Mouse (Mus musculus) CD8-positive naive resting alpha-beta T cell, adult 2 months (primary cell): ENCODE measurements around the gene Chmp2a.

Source experiments
- DNase-seq, 2 experiments: peaks; one replicate each; pipeline ENCODE4 v3.0.0; 2022; ENCODE audit warnings: low read depth in 2 of 2, low spot score in 2 of 2

Chmp2a gene

DNA sequence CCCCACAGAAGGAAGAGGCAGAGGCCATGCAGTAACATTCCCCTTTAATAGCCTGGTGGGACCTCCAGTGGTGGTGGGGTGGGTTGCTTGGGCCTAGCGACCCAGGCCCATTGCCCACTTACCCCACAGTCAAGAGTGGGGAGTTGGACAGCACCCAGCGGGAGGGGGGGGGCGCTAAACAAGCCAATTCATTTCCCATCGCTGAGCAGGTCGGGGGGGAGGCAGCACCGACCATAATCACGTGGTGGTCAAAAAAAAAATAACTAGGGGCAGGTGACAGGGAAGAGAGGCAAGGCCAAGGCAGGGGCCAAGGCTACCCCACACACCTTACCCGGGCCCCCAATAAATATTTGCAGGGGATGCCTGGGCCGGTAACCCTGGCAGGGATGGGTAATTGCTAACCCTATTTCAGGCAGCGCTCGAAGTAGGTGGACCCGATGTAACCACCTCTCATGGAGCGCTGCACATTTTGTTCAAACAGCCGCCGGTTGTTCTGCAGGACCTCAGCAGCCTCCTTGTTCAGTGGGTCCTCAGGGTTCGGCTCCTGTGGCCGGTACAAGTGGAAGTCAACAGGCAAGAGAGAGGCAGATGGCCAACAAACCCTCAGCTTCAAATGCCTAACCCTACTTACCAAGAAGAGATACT lies 726 bp upstream of the Chmp2a start:
- no peak for DNase-seq

DNA sequence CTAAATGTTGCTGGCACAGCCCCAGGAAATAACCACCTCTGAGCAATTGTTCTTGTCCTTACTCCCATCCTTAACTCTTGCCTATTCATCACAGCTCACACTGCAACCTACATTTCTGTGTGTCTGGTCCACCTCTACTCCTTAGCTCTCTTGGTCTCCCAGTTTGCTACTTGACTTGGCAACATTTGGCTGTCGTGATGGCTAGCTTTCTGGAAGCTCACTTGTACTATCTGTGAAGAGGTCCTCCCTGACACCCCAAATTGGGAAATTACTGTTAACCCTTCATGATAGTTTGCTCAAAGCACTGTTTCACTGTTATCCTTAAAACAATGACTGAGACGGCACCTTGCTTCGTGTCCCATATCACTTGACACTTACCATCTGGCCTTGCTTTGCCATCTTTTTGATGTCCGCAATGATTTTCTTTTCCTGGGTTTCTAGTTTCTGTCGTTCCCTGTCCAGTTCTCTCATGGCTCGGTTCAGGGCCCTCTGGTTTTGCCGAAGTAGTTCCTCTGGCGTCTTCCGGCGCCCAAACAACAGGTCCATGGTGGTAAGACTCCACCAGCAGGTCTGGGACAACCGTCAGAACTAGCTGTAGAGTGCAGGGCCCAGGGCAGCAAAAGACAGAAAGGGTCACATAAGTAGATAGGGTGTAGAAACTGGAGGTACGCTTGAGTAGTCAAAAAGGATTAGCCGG lies 1.0 kb downstream of the Chmp2a start:
- DNase-seq: no peak

DNA sequence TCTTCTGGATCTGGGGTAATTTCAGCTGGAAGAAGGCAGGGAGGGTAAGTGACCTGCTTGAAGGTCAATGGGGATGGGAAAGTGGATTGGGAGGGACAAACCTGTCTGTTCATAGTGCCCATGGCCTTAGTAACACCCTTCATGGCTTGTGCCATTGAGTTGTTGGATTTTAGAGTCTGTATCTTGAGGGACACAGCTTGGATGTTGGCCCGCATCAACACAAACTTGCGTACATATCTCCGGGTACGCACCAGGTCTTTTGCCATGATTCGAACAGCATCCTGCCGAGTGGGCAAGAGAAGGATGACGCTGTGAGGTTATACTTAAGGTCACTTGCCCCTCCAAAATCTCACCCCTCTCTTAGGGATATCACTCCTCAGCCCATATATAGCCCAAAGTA lies 2.1 kb downstream of the Chmp2a start:
- no peak for DNase-seq

DNA sequence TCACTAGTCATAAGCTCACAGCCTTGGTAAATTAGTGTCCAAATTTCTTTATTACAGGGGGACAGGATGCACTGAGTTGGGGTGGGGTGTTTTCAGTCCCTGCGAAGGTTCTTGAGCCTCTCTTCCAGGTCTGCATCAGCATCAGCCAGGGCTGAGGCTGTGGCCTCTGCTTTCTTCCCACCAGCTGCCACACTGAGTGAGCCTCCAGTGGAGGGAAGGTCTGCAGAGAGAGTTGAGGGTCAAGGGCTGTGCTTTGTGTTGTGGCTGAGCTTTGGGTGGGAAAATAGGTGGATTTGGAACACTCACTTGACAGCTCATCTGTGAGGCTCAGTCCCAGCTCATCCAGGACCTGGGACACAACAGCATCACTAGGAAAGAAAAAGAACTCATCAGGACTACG lies 2.6 kb downstream of the Chmp2a start:
- DNase-seq: no peak

DNA sequence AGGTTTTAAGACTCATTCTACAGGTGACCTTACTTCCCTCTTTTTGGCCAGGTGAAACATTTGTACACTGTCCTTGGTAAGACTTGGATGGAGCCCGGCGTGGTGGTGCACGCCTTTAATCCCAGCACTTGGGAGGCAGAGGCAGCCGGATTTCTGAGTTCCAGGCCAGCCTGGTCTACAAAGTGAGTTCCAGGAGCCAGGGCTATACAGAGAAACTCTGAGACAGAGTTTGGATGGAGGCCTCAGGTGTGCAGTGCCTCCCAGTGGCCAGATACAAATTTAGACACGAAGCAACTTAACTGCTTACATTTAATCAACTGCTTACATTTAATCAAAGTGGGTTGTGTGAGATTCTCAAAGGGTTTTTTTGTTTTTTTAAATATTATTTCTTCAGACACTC lies 3.5 kb downstream of the Chmp2a start:
- DNase-seq: no peak

DNA sequence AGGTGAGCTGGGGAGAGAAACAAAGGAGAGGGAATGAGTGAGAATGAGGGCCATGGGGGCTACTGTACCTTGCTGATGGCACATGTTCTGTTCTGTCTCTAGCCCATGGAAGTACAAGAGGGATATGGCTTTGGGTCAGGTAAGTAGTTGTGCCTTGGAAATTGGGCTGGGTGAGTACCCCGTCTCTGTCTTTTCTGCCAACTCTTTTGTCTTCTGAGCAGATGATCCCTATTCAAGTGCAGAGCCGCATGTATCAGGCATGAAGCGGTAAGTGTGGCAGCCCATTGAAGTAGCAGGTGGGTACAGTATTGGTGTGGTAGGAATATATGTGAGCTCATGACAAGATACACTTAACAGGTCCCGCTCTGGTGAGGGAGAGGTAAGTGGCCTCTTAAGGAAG lies 5.6 kb downstream of the Chmp2a start:
- no peak for DNase-seq

DNA sequence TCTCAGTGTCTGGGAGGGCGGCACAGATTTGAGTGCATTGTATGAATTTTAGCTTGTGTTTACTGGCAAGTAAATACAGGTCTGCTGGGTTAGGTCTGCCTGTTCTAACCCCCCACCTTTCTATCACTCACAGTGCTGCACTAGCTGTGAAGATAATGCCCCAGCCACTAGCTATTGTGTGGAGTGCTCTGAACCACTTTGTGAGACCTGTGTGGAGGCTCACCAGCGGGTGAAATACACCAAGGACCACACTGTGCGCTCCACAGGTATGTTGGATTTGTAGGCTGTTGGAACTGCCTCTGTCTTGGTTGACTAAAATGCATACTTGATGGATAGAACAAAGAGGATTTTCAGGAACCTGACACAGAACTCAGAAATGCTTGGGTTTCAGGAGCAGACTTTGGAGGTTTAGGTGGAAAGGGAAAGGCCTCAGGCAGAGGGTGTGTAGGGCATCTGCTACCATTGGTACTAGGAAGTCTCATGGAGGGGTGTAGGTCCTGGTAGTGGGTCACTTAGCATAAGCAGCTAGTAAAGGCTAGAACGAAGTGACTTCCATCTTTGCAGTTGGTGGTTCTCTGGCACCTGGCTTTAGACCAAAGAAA lies 9.0 kb downstream of the Chmp2a start:
- DNase-seq: no peak

DNA sequence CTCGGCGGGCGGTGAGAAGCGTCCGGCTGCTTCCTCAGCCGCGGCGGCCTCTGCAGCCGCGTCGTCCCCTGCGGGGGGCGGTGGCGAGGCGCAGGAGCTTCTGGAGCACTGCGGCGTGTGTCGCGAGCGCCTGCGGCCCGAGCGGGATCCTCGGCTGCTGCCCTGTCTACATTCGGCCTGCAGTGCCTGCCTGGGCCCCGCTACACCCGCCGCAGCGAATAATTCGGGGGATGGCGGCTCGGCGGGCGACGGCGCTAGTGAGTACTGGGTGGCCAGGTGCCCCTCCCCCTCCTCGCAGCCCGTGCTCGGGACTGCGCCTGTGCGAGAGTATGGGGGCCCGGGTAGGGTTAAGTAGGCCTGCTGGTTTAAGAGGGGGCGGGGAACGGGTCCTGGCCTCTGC lies 9.8 kb downstream of the Chmp2a start:
- DNase-seq: peak in 1 of 2 experiments; percentile 38

DNA sequence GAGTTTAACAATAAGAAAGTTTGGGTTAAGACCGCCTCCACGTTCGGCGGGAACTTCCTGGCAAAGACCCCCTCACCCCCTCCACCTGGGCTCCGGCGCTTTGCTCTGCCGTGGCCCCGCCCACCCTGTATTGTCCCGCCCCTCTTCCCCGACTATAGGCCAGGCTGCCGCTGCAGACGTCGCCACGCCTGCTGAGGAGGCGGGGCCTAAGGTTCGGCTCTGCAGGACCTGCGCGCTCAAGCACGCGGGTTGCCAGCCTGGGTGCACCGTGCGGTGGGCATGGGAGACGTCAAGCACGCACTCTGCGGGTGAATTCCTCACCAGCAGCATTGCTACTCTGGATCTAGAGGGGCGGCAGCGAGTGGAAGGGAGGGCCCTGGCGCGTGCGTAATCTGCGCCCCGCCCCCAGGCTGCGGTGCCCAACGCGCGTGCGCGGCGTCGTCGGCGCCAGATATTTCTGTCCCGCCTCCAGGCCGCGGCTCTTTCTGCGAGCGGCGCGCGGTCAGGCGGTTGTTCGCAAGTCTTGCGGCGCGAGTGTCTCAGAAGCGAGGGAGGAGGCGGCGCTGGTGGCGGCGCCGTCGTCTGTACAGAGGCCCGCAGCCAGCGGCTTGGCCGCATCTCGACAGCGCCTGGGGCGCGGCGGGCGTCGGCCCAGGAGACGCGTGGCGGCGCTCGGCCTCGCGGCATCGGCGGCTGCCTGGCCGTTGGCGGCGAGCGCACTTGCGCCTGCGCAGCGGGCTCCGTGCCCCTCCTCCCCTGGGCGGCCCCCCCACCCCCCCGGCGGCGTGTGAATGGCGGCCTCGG lies 10.5 kb downstream of the Chmp2a start:
- DNase-seq: peak; percentile 94

DNA sequence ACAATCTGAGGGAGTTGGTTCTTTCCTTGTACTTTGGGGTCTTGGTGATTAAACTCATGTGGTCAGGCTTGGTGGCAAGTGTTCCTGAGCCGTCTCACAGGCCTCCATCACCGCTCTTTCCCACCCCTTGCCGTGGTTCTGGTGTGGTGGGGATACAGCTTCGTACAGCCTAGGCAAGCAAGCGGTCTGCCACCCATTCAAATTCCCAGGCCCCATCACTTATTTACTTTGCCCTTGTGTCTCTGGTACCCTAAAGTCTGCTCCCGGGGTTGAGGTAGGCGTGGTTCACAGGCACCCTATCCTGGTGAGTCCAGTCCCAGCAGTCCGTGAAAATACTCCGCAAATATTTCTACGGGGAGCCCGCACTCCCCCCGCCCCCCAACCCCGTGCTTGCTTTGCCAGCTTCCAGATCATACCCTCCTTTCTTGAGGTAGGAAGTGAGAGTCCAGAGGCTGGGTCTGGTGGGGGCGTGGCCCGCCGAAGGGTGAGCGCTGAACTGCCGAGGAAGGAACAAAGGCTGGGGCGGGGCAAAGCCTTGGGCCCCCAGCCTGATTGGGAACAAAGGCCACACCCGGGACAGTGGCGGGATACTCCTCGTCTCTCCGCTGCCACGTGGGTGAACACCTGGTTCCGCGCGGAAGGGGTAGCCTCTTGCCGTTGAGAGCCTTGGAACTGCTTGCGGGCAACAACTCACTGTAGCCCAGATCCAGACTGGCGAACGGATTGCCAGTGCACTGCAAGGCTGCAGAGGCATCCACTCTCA lies 11.7 kb downstream of the Chmp2a start:
- DNase-seq: no peak

DNA sequence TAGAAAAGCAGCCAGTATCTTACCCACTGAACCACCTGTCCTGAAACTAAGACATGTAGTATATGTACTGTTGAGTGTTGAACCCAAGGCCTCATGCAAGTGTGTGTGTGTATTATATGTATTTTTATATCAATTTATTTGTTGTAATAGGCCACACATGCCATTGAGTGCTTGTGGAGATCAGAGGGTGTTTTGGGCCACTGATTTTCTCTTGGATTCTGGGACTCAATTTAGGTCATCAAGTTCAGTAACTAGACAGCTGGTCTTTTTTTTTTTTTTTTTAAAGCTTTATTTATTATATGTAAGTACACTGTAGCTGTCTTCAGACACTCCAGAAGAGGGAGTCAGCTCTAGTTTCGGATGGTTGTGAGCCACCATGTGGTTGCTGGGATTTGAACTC lies 19.4 kb downstream of the Chmp2a start:
- no peak for DNase-seq

DNA sequence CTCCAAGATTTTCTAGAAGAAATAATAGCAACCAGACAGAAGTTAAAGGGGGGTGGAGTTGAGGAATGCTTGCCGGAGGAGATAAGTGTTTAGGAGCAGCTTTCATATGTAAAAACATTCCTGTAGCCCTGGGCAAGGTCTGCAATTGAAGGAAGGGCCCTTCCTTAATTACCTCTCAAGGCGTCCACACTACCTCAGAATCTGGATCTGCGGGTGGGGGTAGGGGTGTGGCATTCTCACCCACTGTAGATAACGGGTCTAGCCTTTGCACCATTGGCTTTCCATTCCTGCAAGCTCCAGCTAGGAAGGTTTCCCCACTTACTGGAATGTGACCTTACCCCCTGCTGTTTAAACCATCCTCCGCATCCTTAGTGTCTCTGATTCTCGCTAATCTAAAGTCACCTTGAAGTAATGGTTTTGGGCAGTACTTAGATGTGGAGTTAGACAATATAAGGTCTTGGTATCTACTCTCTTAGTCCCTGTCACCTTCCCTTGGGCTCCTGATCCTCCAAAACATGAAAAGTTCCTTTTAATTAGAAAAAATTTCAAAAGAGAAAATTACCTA lies 20.2 kb downstream of the Chmp2a start:
- DNase-seq: no peak

DNA sequence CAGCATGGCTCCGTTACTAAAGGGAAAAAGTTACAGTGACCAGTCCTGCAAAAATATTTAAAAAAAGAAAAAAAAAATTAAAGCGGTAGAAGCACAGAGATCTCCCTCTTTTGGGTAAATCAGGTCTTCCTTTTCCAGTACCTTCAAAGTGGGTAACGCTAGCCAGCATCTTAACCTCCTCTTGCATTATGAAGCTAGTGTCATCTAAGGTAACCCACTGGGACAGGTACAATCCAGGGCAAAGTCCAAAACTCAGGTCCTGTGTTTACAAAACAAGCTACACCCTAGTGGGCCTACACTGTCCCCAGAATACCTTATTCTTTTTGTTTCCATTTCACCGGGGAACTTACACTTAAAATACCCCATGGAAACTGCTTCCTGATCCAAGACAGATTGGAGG lies 20.9 kb downstream of the Chmp2a start:
- no peak for DNase-seq

DNA sequence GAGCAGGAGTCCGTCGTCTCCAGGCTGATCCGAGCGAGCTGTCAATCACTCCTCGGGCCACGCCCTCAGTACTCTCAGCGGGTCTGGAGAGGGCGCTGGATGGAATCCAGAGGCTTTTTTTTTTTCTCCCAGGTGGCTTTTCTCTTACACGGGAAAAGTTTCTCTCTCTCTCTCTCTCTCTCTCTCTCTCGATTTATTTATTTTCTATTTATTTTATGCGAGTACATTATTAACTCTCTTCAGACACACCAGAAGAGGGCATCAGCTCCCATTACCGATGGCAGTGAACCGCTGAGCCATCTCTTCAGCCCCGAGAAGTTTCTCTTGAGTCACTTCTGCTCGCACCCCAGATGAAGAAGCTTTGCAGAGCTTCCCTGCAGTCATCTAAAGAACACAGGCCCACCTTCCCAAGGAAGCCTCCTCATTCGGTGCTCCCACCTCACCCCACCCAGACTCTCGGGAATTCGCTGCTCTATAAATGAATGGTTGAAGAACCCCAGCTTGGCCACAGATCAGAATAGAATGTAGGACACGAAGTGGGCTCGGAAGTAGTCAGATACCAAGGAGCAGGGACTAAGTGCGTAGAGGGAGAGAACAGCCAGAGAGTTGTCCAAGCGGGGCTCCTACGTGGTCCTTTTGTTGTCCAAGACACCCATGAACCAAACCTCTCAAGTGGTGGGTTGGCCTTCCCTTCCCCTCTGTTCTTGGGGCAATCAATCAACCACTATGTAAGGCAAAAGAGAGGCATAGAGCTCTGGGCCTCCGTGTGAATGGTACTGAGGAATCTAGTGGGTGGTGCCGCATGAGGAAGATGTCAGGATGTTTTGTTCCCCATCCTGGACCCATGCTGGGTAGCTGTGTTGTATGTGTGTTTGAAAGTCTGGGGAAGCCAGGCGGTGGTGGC lies 24.4 kb downstream of the Chmp2a start, which contains the start of gene Zbtb45:
Gene Zbtb45 (minus strand): TSS at position 30 of the 904 bp plus-strand sequence.
- DNase-seq: no peak

DNA sequence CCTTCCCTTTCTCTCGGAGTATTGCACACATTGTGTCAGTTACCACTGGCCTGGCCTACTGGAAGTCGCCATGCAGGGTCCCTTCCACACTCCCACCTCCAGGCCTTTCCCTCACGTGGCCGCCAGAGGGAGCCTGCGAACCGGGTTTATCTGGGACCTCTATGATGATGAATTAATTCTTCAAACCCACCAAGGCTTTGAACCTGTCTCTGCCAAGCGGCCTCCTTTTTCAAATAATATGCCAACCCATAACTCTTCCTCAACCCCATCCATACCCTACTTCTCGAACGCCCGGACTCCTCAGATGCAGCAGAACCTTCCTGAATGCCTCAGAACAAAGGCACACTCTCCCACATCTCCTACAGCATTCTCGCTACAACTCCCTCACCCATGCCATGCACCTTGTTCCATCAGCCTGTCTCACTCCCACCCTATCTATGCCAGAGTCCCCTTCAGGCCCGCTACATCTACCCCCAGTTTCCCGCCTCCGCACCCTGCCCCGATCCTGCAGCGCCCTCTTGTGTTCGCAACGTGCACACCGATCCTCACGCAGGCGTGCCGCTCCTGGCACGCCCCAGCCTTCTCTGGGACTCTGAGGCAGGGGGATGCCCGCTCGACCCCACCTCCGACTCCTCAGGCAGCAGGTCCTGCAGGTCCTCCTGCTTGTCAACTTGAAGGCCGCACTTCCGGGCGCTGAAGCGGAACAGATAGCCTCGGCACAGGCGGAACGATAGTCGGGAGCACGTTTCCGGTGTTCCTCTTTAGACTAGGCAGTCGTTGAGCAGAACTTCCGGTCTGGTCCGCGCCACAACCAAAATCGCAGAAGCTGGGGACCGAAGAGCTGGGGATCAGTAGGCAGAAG lies 25.2 kb downstream of the Chmp2a start:
- peak; percentile 90 to 93 for DNase-seq

DNA sequence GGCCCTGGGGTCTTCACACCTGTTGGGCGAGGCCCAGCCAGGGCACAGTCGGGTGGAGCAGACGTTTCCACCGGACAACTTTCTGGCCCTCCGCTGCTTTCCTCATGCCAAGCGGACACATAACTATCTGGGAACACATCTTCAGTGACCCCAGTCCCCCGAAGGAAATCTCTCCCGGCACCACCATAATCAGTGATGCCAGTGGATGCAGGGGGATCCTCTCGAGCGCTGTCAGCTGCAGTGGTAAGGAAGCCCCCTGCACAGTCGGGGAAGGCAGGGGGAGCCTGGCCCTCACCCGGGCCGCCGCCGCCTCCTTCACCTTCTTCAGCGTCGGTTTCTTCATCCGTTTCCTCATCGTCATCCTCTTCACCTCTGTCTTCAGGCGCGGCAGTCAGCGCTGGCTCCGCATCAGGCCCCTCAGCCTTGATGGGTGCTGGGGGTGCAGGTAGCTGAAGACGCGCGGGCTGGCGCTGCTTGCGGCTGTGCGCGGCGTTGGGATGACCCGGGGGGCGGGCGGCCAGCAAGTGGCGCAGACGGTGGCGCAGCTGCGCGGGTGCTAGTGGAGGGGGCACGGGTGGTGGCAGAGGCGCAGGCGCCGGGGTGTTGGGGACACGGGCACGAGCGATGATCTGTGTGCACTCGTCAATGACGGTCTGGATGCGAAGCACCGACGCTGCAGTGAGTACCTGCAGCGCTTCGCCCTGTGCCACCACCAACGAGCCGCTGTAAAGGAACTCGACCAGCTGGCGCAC lies 27.1 kb downstream of the Chmp2a start:
- DNase-seq: no peak

DNA sequence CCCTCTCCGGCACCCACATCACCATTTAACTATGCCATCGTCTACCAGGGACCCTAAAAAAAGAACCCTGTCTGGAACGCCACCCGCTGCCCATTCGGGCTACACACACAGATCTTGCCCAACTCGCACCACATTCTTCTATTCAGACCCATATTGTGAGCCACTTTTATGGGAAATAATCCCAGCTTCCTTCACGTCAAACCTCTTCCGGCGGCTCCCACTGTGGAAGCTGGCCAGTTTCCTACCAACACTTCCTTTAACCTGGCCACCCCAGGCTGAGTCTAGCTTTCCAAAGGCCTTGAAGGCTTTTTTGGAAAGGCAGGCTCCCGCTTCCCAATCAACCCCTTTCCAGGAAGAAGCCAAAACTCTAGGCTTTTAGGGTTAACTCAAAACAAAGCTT lies 28.1 kb downstream of the Chmp2a start:
- no peak for DNase-seq

DNA sequence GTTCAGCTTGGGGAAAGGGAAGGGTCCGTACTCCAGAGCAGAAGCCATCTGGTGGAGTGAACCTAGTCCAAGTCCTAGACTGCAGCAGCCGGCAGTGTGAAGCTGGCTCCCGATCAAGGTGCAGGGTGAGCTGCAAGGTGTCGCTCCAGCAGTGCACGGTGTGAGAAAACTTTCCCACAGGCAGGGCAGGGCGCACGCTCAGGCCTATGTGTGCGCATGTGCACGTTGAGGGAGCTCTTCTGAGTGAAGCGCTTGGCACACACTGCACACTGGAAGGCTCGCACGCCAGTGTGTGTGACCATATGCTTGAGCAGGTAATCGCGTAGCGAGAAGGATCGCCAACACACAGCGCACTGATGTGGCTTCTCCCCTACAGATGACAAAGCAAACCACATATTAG lies 28.6 kb downstream of the Chmp2a start:
- DNase-seq: no peak
